ENCODE assay signal across 22 mouse cellular contexts in the genomic region with DNA sequence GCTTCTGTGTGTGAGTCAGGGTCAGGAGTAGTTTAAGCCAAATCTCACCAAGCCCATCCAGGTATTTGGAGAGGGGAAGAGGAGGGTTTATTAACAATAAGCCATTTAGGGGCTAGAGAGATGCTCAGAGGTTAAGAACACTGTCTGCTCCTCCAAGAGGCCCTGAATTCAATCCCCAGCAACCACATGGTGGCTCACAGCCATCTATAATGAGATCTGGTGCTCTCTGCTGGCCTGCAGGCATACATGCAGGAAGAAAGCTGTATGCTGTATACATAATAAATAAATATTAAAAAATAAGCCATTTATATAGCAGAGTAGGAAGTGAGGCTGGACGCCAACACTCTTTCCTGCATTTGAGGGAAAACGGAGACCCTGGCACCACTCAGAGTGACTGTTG.
"Had no signal": no experiment of that assay in that cellular context is flagged by ENCODE, and none has a peak within 500 bp of the region (broad histone marks: within the 10 kb centered on the region; RNA-seq: fewer than 3 reads in every experiment).

No protein-coding gene starts in this region.

- H3K27me3 ChIP-seq: heart, embryonic 12.5 days; hindbrain, embryonic 12.5 days; intestine, embryonic 15.5 days; limb, embryonic 12.5 days had no signal

- H3K9ac ChIP-seq: heart, embryonic 12.5 days; hindbrain, embryonic 12.5 days; hindbrain, embryonic 14.5 days; intestine, embryonic 15.5 days; limb, embryonic 12.5 days had no signal

- H3K4me2 ChIP-seq: heart, embryonic 12.5 days; hindbrain, embryonic 12.5 days; hindbrain, embryonic 14.5 days; intestine, embryonic 15.5 days; limb, embryonic 12.5 days; liver, embryonic 11.5 days had no signal

- H3K4me3 ChIP-seq: gastrocnemius, adult 2 months; heart, adult 2 months; heart, embryonic 10.5 days; heart, embryonic 12.5 days; hindbrain, embryonic 10.5 days; hindbrain, embryonic 12.5 days; intestine, embryonic 15.5 days; layer of hippocampus, adult 2 months; left cerebral cortex, adult 2 months; limb, embryonic 10.5 days; limb, embryonic 12.5 days had no signal

- H3K9me3 ChIP-seq: heart, embryonic 10.5 days; heart, embryonic 12.5 days; hindbrain, embryonic 10.5 days; hindbrain, embryonic 12.5 days; intestine, embryonic 15.5 days; limb, embryonic 10.5 days; limb, embryonic 12.5 days had no signal

- H3K36me3 ChIP-seq: heart, embryonic 10.5 days; heart, embryonic 12.5 days; hindbrain, embryonic 10.5 days; hindbrain, embryonic 12.5 days; intestine, embryonic 15.5 days; limb, embryonic 10.5 days; limb, embryonic 12.5 days had no signal

- ATAC-seq: hindbrain, embryonic 16.5 days; inflammation-experienced regulatory T-cells, adult 6 months; intestine, embryonic 15.5 days had no signal

- H3K27ac ChIP-seq: gastrocnemius, adult 2 months; heart, adult 2 months; heart, embryonic 10.5 days; hindbrain, embryonic 10.5 days; hindbrain, embryonic 12.5 days; hindbrain, embryonic 14.5 days; intestine, embryonic 15.5 days; layer of hippocampus, adult 2 months; left cerebral cortex, adult 2 months; limb, embryonic 10.5 days; limb, embryonic 12.5 days had no signal

- DNase-seq: gastrocnemius, adult 2 months; gastrocnemius, postnatal 10 days; gastrocnemius, postnatal 25 days; heart, adult 2 months; kidney, adult 18-20 months; kidney, adult 8-10 months; kidney, postnatal 25 days; kidney, postnatal 4 days; liver had no signal

- H3K4me1 ChIP-seq: hindbrain, embryonic 10.5 days; hindbrain, embryonic 12.5 days; intestine, embryonic 15.5 days; limb, embryonic 10.5 days; limb, embryonic 12.5 days had no signal
